Mouse (Mus musculus) pancreas, adult 10 weeks (tissue): ENCODE results near the gene Zfp991. TPM values are rescaled to one million over a fixed set of nuclear protein-coding genes. Genes with fewer than 3 reads are reported as not detected.

Experiments
- polyA plus RNA-seq: library from polyadenylated mRNA; stranded (reverse); fragments of 350-450 nt; fragmentation: Illumina TruSeq; extraction: RNeasy Lipid Tissue Mini Kit (QIAGEN cat#74804); gene quantifications from one replicate; pipeline ENCODE4 v1.2.3, GENCODE M21; 2015; ENCODE audit warnings: low read depth, low replicate concordance; ENCODE audit not compliant: insufficient read depth

The Zfp991 gene
- 2.0 TPM for polyA plus RNA-seq

GRCm38 (mm10) chr4:147131837-147132459, at the start of gene Zfp991:
Zfp991 (plus strand) TSS chr4:147132038.

Other genes with a start within 250 kb of the Zfp991 start
- gene Gm21411, start 222.4 kb upstream of the Zfp991 start, polyA plus RNA-seq: not detected
- not detected for gene Zfp989, start 160.1 kb upstream of the Zfp991 start, polyA plus RNA-seq
- gene Rex2, start 110.2 kb upstream of the Zfp991 start, polyA plus RNA-seq: not detected
- not detected for gene Zfp988, start 173.6 kb downstream of the Zfp991 start, polyA plus RNA-seq
- not detected for gene Zfp978, start 229.3 kb downstream of the Zfp991 start, polyA plus RNA-seq